Mouse (Mus musculus): ENCODE results near the gene Pter. TPM values are rescaled to one million over a fixed set of nuclear protein-coding genes. Genes with fewer than 3 reads are reported as not detected.

Pter gene
- total RNA-seq (2021) = 1 to 10 TPM; 1.1 to 1.2 TPM
- long read RNA-seq, experiment 1, partial matches to known transcripts = 0 of 6 reads
- long read RNA-seq, experiment 1, other reads (novel, unspliced or antisense) = 4 of 6 reads
- long read RNA-seq, experiment 2, partial matches to known transcripts = 0 of 1 reads
- long read RNA-seq, experiment 2, other reads (novel, unspliced or antisense) = 1 of 1 reads

DNA sequence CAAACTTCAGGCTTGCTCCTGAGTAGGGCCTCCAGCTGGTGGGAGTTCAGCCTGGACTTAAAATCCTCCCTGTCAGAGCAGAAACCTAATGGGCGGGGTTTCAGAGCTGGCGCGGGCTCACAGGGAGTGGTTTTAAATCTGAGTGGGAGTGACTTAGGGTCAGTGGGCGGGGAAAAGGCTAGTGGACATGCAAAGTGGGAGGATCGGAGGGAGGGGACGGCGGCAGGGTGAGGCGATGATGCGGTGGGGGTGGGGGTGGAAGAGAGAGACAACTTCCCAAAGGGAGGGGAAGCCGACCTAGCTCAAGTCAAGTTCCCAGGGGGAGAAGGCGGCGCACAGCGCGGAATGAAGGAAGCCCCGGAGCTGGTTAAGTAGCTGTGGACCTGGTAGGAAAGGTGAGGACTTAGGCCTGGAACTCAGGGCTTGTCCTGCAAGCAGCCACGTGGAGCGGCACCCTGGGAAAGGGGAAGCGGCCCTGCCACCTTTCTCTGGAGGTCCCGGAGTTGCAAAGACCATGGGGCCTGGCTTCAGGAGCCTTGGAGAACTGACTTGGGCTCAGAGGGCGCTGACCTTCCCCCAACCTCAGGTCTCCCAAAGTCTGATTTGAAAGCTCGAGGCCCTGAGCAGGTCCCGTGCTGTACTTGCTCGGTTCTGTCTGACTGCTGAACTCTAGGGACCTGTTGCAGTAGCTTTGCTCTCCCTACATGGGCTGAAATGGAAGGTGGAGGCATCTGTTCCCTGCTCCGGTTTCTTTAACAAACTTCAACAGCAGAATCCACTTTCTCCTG, at the start of gene Pter:
Gene Pter (plus strand): TSS at position 238 of the 788 bp plus-strand sequence.
- DNase-seq (ENCODE audit: low spot score in 2 of 2) = peak; percentile 31 to 34

- no peak for DNase-seq (ENCODE audit: low spot score in 2 of 2)
Measured at GRCm38 (mm10) chr2:12874232-12874631, 49.6 kb upstream of the Pter start.

DNA sequence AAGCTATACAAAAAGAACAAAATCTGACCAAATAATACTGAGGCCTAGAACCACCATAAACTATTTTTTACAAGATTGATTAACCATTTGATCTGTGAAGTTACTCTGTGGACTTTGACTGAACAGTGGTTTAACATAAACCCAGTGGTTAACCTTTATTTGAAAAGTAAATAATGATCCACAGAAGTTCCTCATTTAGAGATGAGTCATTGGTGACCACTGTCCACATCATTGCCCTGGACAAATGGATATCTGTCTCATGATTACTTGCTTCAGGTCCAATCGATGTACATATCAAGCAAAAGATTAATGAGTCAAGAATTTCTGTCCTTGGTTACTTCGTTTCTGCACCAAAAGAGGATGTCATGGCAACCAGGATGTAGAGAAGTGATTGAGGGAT, 44.3 kb upstream of the Pter start:
- DNase-seq (ENCODE audit: low spot score in 2 of 2) = no peak

DNA sequence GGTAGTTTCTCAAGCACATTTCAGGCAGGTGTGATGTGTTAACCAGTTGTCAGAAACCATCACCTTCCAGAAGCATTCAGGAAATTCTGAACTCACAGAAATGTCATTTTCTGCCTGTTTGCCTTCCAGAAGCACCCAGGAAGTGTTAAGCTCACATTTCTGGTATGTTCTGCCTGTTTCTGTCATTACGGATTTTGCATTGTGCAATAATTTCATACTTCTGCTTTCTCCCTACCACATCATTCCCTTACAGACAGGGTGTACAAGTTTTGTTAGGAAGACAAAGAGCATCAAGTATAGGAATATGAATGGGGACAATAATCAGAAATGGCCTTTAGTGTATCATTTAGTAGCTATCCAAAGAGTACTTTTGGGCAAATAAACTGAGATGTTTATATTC, 42.8 kb upstream of the Pter start:
- DNase-seq (ENCODE audit: low spot score in 2 of 2) = no peak

DNA sequence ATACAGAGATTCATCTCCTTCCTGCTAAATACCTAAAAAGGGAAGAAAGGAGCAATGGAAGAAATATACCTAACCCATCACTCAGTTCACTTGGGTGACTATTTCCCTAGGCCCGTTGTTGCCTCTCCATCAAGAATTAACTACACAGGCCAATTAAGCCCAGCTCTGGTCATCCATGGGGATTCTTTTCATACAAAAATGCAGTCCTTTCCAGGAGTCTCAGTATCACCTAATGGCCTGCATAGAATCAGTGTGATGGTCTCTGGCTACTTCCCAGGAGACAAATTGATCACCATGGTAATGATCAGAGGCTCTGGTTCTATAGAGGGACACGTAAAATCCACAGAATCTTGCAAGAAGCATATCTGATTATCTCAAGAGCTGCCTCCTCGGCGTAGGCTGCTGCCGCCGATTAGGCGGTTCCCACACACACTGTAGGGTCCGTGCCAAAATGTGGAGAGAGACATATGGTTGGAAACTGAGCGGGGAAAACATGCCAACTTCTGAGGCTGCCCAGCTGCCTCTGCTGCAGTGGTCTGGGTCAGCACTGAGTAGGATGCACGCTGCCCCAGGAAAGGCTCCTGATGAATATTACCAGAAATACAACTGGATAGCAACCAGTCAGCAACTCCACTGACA, 40.4 kb upstream of the Pter start:
- peak; percentile 63 to 74 for DNase-seq (ENCODE audit: low spot score in 2 of 2)

GRCm38 (mm10) chr2:12887015-12887414, 36.8 kb upstream of the Pter start:
- no peak for DNase-seq (ENCODE audit: low spot score in 2 of 2)

GRCm38 (mm10) chr2:12905786-12906185, 18.1 kb upstream of the Pter start:
- no peak for DNase-seq (ENCODE audit: low spot score in 2 of 2)

GRCm38 (mm10) chr2:12925643-12926042, 1.8 kb downstream of the Pter start:
- no peak for DNase-seq (ENCODE audit: low spot score in 2 of 2)

- DNase-seq (ENCODE audit: low spot score in 2 of 2) = no peak
Measured at GRCm38 (mm10) chr2:12930338-12930737, 6.5 kb downstream of the Pter start.

DNA sequence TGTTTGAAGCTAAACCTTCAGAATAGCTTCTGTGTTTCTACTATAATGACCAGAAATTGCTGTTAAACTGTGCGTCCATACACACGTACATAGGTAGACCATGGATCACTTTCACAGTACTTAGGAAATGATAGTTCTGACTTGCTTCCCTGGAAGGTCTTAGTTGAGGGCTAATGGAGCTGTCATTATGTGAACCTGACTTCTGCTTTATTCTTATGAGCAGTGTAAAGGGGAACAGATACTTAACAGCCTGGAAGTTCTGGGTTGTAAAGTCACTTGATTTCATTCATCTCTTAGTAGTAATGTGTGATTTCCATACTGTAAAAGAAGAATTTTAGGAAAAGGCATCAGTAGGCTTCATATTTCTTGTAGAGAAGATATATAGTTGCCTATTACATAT, 10.1 kb downstream of the Pter start:
- no peak for DNase-seq (ENCODE audit: low spot score in 2 of 2)

GRCm38 (mm10) chr2:12935286-12935685, 11.4 kb downstream of the Pter start:
- DNase-seq (ENCODE audit: low spot score in 2 of 2) = peak in 1 of 2 experiments; percentile 12

- no peak for DNase-seq (ENCODE audit: low spot score in 2 of 2)
Measured at GRCm38 (mm10) chr2:12937461-12938217, 13.8 kb downstream of the Pter start.

- DNase-seq (ENCODE audit: low spot score in 2 of 2) = no peak
Measured at GRCm38 (mm10) chr2:12938641-12939040, 14.8 kb downstream of the Pter start.

DNA sequence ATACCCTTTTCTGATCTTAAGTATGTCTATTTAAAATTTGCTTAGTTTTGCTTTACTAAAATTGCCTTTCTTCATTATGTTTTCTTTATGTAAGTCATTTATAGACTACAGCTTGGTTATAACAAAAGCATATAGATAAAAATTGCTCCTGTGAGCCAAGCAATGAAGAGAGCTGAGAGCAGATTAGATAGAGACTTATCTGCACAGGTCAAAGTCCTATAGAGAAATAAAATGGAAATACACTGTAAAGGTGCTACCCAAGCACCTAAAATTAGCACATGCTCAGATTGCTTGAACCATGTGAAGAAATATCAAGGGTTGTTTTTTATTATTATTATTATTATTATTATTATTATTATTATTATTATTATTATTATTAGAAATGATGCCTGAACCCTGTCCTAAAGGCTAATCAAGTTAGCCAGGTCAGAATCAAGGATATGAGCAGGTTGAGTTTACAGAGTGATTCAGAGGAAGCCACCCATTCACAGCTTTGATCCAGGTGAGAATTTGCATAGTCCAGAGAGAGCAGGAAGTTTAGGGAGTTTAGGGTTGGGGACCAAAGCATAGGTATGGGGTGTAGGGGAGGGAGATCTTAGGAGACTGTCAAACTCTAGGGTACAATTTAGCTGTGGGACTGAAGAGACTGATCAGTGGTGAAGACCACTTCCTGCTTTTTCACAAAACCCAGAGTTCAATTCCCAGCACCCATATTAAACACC, 33.0 kb downstream of the Pter start:
- no peak for DNase-seq (ENCODE audit: low spot score in 2 of 2)

- no peak for DNase-seq (ENCODE audit: low spot score in 2 of 2)
Measured at GRCm38 (mm10) chr2:12970049-12970724, 46.3 kb downstream of the Pter start.

DNA sequence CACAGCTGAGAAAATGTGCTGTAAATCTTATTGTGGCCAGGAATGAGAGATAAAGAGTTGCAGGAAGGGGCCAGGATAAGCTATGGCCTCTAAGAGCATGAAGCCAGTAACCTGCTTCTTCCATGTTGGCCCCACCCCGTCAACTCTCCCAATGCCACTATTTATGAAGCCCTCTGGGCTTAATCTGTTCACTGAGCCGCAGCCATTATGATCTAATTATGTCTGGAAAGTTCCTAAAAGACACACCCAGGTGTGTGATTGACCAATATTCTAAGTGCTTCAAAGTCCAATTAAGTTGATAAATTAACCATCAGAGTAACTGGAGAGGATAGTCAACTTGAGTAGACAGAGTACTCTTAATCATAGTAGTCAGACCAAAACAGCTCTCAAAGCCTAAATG, 49.9 kb downstream of the Pter start:
- no peak for DNase-seq (ENCODE audit: low spot score in 2 of 2)

GRCm38 (mm10) chr2:12977367-12977766, 53.5 kb downstream of the Pter start:
- DNase-seq (ENCODE audit: low spot score in 2 of 2) = no peak

DNA sequence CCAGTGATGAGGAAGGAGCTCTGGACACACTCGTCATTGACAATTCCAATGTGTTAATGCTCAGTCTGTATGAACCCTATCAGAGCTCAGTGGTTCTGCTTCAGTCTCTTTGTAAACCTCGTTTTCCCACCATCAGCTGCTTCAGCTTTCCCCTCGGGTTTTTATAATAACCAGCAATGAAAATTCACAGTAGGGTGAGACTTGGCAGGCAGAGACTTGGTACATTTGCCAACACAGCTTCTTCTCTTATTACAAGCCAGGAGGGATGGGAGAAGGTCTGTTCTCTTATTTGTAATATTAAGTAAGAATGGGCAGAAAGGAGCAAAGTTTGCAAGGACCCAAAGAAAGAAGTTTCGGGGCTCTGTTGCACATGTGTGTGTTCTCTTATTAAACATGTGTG, 54.9 kb downstream of the Pter start:
- DNase-seq (ENCODE audit: low spot score in 2 of 2) = no peak

DNA sequence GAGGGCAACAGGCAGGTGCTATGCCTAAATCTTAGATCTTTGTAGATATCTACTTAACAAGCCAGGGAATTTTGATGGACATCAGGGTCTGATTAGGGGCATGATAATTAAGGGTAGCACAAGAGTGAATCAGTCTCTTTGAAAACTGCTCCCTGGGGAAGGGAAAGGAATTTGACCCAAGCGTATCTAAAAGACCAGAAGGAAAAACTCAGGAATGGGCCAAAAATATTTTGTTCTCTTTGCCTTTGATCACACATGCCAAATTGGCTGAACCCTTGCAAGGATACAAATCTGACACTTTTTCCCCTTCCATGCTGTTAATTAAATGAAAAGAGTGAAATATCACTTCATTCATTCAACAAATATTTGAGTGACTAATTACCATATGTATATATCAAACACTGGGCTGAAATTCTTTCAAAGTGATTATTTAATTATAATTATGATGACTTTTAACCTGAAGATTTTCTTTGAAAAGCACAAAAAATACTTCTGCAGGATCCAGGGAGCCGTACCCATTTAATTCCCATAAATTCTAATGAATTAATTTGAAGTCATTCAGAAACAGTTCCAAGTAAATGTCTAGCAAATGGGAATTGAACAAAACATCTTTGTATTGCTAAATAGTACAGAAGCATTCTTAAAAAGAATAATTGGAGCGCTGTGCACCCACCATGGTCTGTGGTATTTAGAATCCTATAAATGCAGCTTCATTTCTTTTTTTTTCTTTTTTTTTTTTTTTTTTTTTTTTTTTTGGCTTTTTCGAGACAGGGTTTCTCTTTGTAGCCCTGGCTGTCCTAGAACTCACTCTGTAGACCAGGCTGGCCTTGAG, 61.3 kb downstream of the Pter start:
- DNase-seq (ENCODE audit: low spot score in 2 of 2) = no peak

GRCm38 (mm10) chr2:13000026-13000425, 76.2 kb downstream of the Pter start:
- no peak for DNase-seq (ENCODE audit: low spot score in 2 of 2)
